Mouse (Mus musculus) heart, embryonic 16.5 days (tissue): ENCODE results near the gene Sned1. TPM values are rescaled to one million over a fixed set of nuclear protein-coding genes. Genes with fewer than 3 reads are reported as not detected.

Experiments used
- ATAC-seq: fragments of 200-750 bp; cut with Nextera tagmentation; replicated peaks from 2 replicates; pipeline ENCODE4 v1.8.0; 2017; ENCODE audit warnings: moderate number of reproducible peaks; ENCODE audit not compliant: insufficient read depth, low FRiP score; ENCODE audit errors: extremely low read depth
- H3K27ac ChIP-seq: fragments of 300-500 bp; sonication (generic); 2 replicates; pipeline ENCODE4 v1.5.1; 2014; ENCODE audit warnings: mild to moderate bottlenecking, low read length, control low read depth, moderate library complexity
- H3K27me3 ChIP-seq: fragments of 300-500 bp; sonication (generic); 2 replicates; pipeline ENCODE4 v1.6.1; 2014; ENCODE audit warnings: low read length, mixed read lengths; ENCODE audit not compliant: control insufficient read depth, insufficient read depth
- H3K36me3 ChIP-seq: fragments of 300-500 bp; sonication (generic); 2 replicates; pipeline ENCODE4 v1.6.1; 2014; ENCODE audit not compliant: control insufficient read depth, insufficient read depth
- H3K4me1 ChIP-seq: fragments of 300-500 bp; sonication (generic); 2 replicates; pipeline ENCODE4 v1.6.1; 2014; ENCODE audit warnings: low read length, mixed read lengths; ENCODE audit not compliant: control insufficient read depth, insufficient read depth
- H3K4me2 ChIP-seq: fragments of 300-500 bp; sonication (generic); 2 replicates; pipeline ENCODE4 v1.6.1; 2014; ENCODE audit warnings: low read depth, mild to moderate bottlenecking, control low read depth, low read length
- H3K4me3 ChIP-seq: fragments of 300-500 bp; sonication (generic); 2 replicates; pipeline ENCODE4 v1.5.1; 2014; ENCODE audit warnings: mild to moderate bottlenecking, control low read depth, low read length
- H3K9ac ChIP-seq: fragments of 300-500 bp; sonication (generic); 2 replicates; pipeline ENCODE4 v1.6.1; 2014; ENCODE audit warnings: low read length, control low read depth
- H3K9me3 ChIP-seq: fragments of 300-500 bp; sonication (generic); replicated peaks from 2 replicates; pipeline ENCODE4 v1.6.1; 2016; ENCODE audit warnings: low read length; ENCODE audit not compliant: control insufficient read depth
- WGBS: fragments of 180-500 bp; shearing (Covaris S2); extraction: QIAGEN DNeasy Blood & Tissue Kit; methylation state at CpG from one replicate; pipeline ENCODE4 v1.1.7; 2014; 5-methylcytosine and 5-hydroxymethylcytosine counted together
- polyA plus RNA-seq: library from polyadenylated mRNA; unstranded; fragments of >200 nt; fragmentation: Nextera tagmentation; extraction: Ambion mirVana; gene quantifications from 2 replicates; pipeline ENCODE4 v1.2.1, GENCODE M21; 2015

Sned1 gene
- polyA plus RNA-seq, 1 experiment from 2014 or later = 3.6 TPM

- Histone ChIP-seq H3K4me3 (no peak overlapping the region), H3K4me1 (no peaks in the 10 kb centered on the region), H3K36me3 (no peaks in the 10 kb centered on the region), H3K27me3 (no peaks in the 10 kb centered on the region), H3K27ac (no peak overlapping the region), H3K9ac (no peak overlapping the region), H3K9me3 (no peaks in the 10 kb centered on the region), H3K4me2 (no peak overlapping the region)
- ATAC-seq = no peak
- WGBS = 38% methylated on average over 2 of the region's 2 CpGs
Observed at GRCm38 (mm10) chr1:93252586-93252985, 16.9 kb downstream of the Sned1 start.

- Histone ChIP-seq H3K4me1 (no peaks in the 10 kb centered on the region), H3K4me2 (no peak overlapping the region), H3K27me3 (no peaks in the 10 kb centered on the region), H3K9me3 (no peaks in the 10 kb centered on the region), H3K4me3 (no peak overlapping the region), H3K36me3 (no peaks in the 10 kb centered on the region), H3K27ac (no peak overlapping the region), H3K9ac (no peak overlapping the region)
- WGBS = 90% methylated on average over 7 of the region's 7 CpGs
- no peak for ATAC-seq
Observed at GRCm38 (mm10) chr1:93255761-93256160, 20.1 kb downstream of the Sned1 start.

- WGBS = 57% methylated on average over 1 of the region's 1 CpGs
- no peak overlapping the region for H3K27ac ChIP-seq
- no peaks in the 10 kb centered on the region for H3K36me3 ChIP-seq
- H3K4me1 ChIP-seq = no peaks in the 10 kb centered on the region
- no peaks in the 10 kb centered on the region for H3K9me3 ChIP-seq
- no peak overlapping the region for H3K9ac ChIP-seq
- ATAC-seq = no peak
- no peak overlapping the region for H3K4me3 ChIP-seq
- H3K4me2 ChIP-seq = no peak overlapping the region
- H3K27me3 ChIP-seq = no peaks in the 10 kb centered on the region
Observed at GRCm38 (mm10) chr1:93257560-93257959, 21.9 kb downstream of the Sned1 start.

- ATAC-seq = no peak
- H3K4me2 ChIP-seq = no peak overlapping the region
- H3K27ac ChIP-seq = no peak overlapping the region
- no peak overlapping the region for H3K9ac ChIP-seq
- H3K27me3 ChIP-seq = no peaks in the 10 kb centered on the region
- WGBS = 33% methylated on average over 3 of the region's 3 CpGs
- no peak overlapping the region for H3K4me3 ChIP-seq
- no peaks in the 10 kb centered on the region for H3K4me1 ChIP-seq
- H3K9me3 ChIP-seq = no peaks in the 10 kb centered on the region
- H3K36me3 ChIP-seq = 0 out of 2 replicates have a peak, but pooled peaks cover 2% of the 10 kb centered on the region
Observed at GRCm38 (mm10) chr1:93267207-93267606, 31.6 kb downstream of the Sned1 start.

- no peak overlapping the region for H3K27ac ChIP-seq
- no peaks in the 10 kb centered on the region for H3K9me3 ChIP-seq
- H3K4me2 ChIP-seq = no peak overlapping the region
- WGBS = 74% methylated on average over 2 of the region's 2 CpGs
- H3K27me3 ChIP-seq = no peaks in the 10 kb centered on the region
- no peak overlapping the region for H3K9ac ChIP-seq
- H3K36me3 ChIP-seq = 0 out of 2 replicates have a peak, but pooled peaks cover 2% of the 10 kb centered on the region
- no peaks in the 10 kb centered on the region; the same call in 1 of the 2 replicates for H3K4me1 ChIP-seq
- no peak for ATAC-seq
- no peak overlapping the region for H3K4me3 ChIP-seq
Observed at GRCm38 (mm10) chr1:93268246-93268645, 32.6 kb downstream of the Sned1 start.

- 56% methylated on average over 3 of the region's 3 CpGs for WGBS
- 0 out of 2 replicates have a peak, but pooled peaks cover 2% of the 10 kb centered on the region for H3K36me3 ChIP-seq
- H3K4me2 ChIP-seq = no peak overlapping the region
Observed at GRCm38 (mm10) chr1:93270516-93271240, 35.0 kb downstream of the Sned1 start.

GRCm38 (mm10) chr1:93271751-93272150, 36.1 kb downstream of the Sned1 start:
- H3K4me1 ChIP-seq = no peaks in the 10 kb centered on the region; the same call in 1 of the 2 replicates
- H3K4me2 ChIP-seq = no peak overlapping the region
- no peaks in the 10 kb centered on the region for H3K9me3 ChIP-seq
- no peak overlapping the region for H3K9ac ChIP-seq
- WGBS = 66% methylated on average over 5 of the region's 6 CpGs
- H3K27me3 ChIP-seq = no peaks in the 10 kb centered on the region
- no peak for ATAC-seq
- H3K4me3 ChIP-seq = no peak overlapping the region
- no peak overlapping the region for H3K27ac ChIP-seq
- H3K36me3 ChIP-seq = 0 out of 2 replicates have a peak, but pooled peaks cover 2% of the 10 kb centered on the region

More at GRCm38 (mm10) chr1:93270516-93271240, 35.0 kb downstream of the Sned1 start:
- no peak overlapping the region for H3K9ac ChIP-seq
- no peak for ATAC-seq
- H3K4me3 ChIP-seq = no peak overlapping the region
- no peak overlapping the region for H3K27ac ChIP-seq
- H3K27me3 ChIP-seq = no peaks in the 10 kb centered on the region
- H3K4me1 ChIP-seq = no peaks in the 10 kb centered on the region; the same call in 1 of the 2 replicates
- no peaks in the 10 kb centered on the region for H3K9me3 ChIP-seq

- no peaks in the 10 kb centered on the region; the same call in 1 of the 2 replicates for H3K4me1 ChIP-seq
Observed at GRCm38 (mm10) chr1:93272409-93272821, 36.8 kb downstream of the Sned1 start.

GRCm38 (mm10) chr1:93275561-93275960, 39.9 kb downstream of the Sned1 start:
- Histone ChIP-seq H3K36me3 (no peaks in the 10 kb centered on the region), H3K9ac (no peak overlapping the region), H3K27ac (no peak overlapping the region), H3K27me3 (no peaks in the 10 kb centered on the region), H3K9me3 (no peaks in the 10 kb centered on the region), H3K4me3 (no peak overlapping the region), H3K4me1 (no peaks in the 10 kb centered on the region; the same call in 1 of the 2 replicates), H3K4me2 (no peak overlapping the region)
- WGBS = 69% methylated on average over 6 of the region's 6 CpGs
- no peak for ATAC-seq

More at GRCm38 (mm10) chr1:93272409-93272821, 36.8 kb downstream of the Sned1 start:
- no peaks in the 10 kb centered on the region for H3K9me3 ChIP-seq
- ATAC-seq = no peak
- no peak overlapping the region for H3K4me2 ChIP-seq
- H3K27me3 ChIP-seq = no peaks in the 10 kb centered on the region
- no peak overlapping the region for H3K4me3 ChIP-seq
- 3% methylated on average over 16 of the region's 16 CpGs for WGBS
- H3K27ac ChIP-seq = no peak overlapping the region
- H3K9ac ChIP-seq = no peak overlapping the region
- H3K36me3 ChIP-seq = 0 out of 2 replicates have a peak, but pooled peaks cover 2% of the 10 kb centered on the region
